5 mouse cellular contexts compared by ENCODE assay signal in genomic region chr9:31086754-31087145, GRCm38 (mm10).
"Had no signal": no experiment of that assay in that cellular context is flagged by ENCODE, and none has a peak within 500 bp of the region (broad histone marks: within the 10 kb centered on the region; RNA-seq: fewer than 3 reads in every experiment).

No protein-coding gene starts in this region.

- H3K4me1 ChIP-seq: neural tube, embryonic 12.5 days; neural tube, embryonic 13.5 days had no signal

- H3K9me3 ChIP-seq: neural tube, embryonic 12.5 days; neural tube, embryonic 13.5 days; neural tube, embryonic 15.5 days; stomach, embryonic 15.5 days had no signal

- H3K27ac ChIP-seq: neural tube, embryonic 12.5 days; neural tube, embryonic 13.5 days; neural tube, embryonic 15.5 days; stomach, embryonic 15.5 days; stomach, postnatal 0 days had no signal

- H3K9ac ChIP-seq: neural tube, embryonic 12.5 days; neural tube, embryonic 13.5 days; neural tube, embryonic 15.5 days; stomach, embryonic 15.5 days had no signal

- H3K27me3 ChIP-seq: neural tube, embryonic 13.5 days; neural tube, embryonic 15.5 days; stomach, embryonic 15.5 days had no signal

- H3K36me3 ChIP-seq: neural tube, embryonic 12.5 days; neural tube, embryonic 13.5 days; neural tube, embryonic 15.5 days; stomach, embryonic 15.5 days had no signal

- H3K4me3 ChIP-seq: neural tube, embryonic 12.5 days; neural tube, embryonic 13.5 days; neural tube, embryonic 15.5 days; stomach, embryonic 15.5 days had no signal

- H3K4me2 ChIP-seq: neural tube, embryonic 12.5 days; neural tube, embryonic 13.5 days; neural tube, embryonic 15.5 days; stomach, embryonic 15.5 days had no signal
